ENCODE assay signal across 11 mouse cellular contexts in the genomic region with DNA sequence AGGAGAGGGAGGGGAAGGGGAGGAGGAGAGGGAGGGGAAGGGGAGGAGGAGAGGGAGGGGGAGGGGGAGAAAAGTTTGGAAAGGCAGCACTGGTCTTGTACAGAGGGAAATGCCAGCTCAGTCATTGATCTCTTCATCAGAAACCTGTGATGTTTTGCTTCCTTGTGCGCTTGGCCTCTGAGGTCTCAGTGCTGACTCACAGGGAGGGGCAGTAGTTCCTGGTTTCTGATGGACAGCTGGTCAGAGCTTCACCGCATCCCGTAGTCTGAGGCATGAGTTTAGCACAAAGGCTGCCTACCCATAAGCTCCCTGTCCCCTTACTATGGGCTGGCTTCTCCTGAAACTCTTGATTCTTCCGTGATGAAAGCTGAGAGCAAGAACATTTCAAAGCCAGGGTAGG. TPM values are rescaled to one million over a fixed set of nuclear protein-coding genes. Genes with fewer than 3 reads are reported as not detected.
DNase-seq lines count a peak whose midpoint lies in the region; ATAC-seq and TF ChIP-seq lines count a peak whose summit lies in the region.
"Had no signal": no experiment of that assay in that cellular context is flagged by ENCODE, and none has a peak within 500 bp of the region (broad histone marks: within the 10 kb centered on the region; RNA-seq: fewer than 3 reads in every experiment).

No protein-coding gene starts in this region.

- H3K9ac ChIP-seq in lung, embryonic 14.5 days: no peak overlapping the region
- H3K9ac ChIP-seq in liver, embryonic 16.5 days (ENCODE audit: low read depth, low read length): peak overlapping the region; percentile 30; the same call in 1 of the 2 replicates
- H3K9ac ChIP-seq in stomach, embryonic 16.5 days (ENCODE audit: low read length): no peak overlapping the region; the same call in 1 of the 2 replicates
- H3K9ac ChIP-seq: midbrain, embryonic 13.5 days had no signal

- no peaks in the 10 kb centered on the region for H3K9me3 ChIP-seq in lung, embryonic 14.5 days (ENCODE audit: low read depth, low read length)
- no peaks in the 10 kb centered on the region for H3K9me3 ChIP-seq in liver, embryonic 16.5 days (replicated peaks; ENCODE audit: control insufficient read depth, low read length)
- H3K9me3 ChIP-seq in stomach, embryonic 16.5 days (replicated peaks; ENCODE audit: control insufficient read depth, low read length): no peaks in the 10 kb centered on the region
- H3K9me3 ChIP-seq: midbrain, embryonic 13.5 days had no signal

- H3K4me3 ChIP-seq in lung, embryonic 14.5 days (ENCODE audit: low read depth, low read length): no peak overlapping the region
- no peak overlapping the region for H3K4me3 ChIP-seq in liver, embryonic 16.5 days (ENCODE audit: low read depth, low read length)
- no peak overlapping the region for H3K4me3 ChIP-seq in stomach, embryonic 16.5 days (replicated peaks; ENCODE audit: low read length)
- H3K4me3 ChIP-seq: midbrain, embryonic 13.5 days had no signal

- H3K27me3 ChIP-seq in lung, embryonic 14.5 days (ENCODE audit: insufficient read depth, low read length): no peaks in the 10 kb centered on the region
- no peaks in the 10 kb centered on the region for H3K27me3 ChIP-seq in liver, embryonic 16.5 days (ENCODE audit: control insufficient read depth, insufficient read depth, low read depth, low read length)
- H3K27me3 ChIP-seq in stomach, embryonic 16.5 days (ENCODE audit: control insufficient read depth, insufficient read depth, low read length): no peaks in the 10 kb centered on the region
- H3K27me3 ChIP-seq: midbrain, embryonic 13.5 days had no signal

- H3K4me1 ChIP-seq in lung, embryonic 14.5 days (ENCODE audit: insufficient read depth): no peaks in the 10 kb centered on the region
- peaks cover 19% of the 10 kb centered on the region for H3K4me1 ChIP-seq in liver, embryonic 16.5 days (ENCODE audit: control insufficient read depth, low read depth, low read length)
- no peaks in the 10 kb centered on the region for H3K4me1 ChIP-seq in stomach, embryonic 16.5 days (ENCODE audit: control insufficient read depth, insufficient read depth, low read length)
- H3K4me1 ChIP-seq: midbrain, embryonic 13.5 days had no signal

- H3K36me3 ChIP-seq in lung, embryonic 14.5 days (ENCODE audit: insufficient read depth): no peaks in the 10 kb centered on the region
- H3K36me3 ChIP-seq in liver, embryonic 16.5 days (ENCODE audit: control insufficient read depth, insufficient read depth): no peaks in the 10 kb centered on the region
- H3K36me3 ChIP-seq in stomach, embryonic 16.5 days (ENCODE audit: control insufficient read depth, insufficient read depth, low read length): no peaks in the 10 kb centered on the region
- H3K36me3 ChIP-seq: midbrain, embryonic 13.5 days had no signal

- ATAC-seq in lung, embryonic 14.5 days (ENCODE audit: insufficient read depth): no peak
- ATAC-seq in erythroblast, adult 5-6 weeks (replicated peaks; ENCODE audit: low FRiP score, poor library complexity, severe bottlenecking): peak; percentile 83
- peak; percentile 79 for ATAC-seq in liver, embryonic 16.5 days (ENCODE audit: low read depth)
- 0 out of 2 replicates have a peak, but pooled peaks have one; percentile 41 for ATAC-seq in stomach, embryonic 16.5 days (ENCODE audit: insufficient read depth, low FRiP score)
- ATAC-seq: midbrain, embryonic 13.5 days had no signal

- no peak overlapping the region for H3K4me2 ChIP-seq in lung, embryonic 14.5 days
- peak overlapping the region; percentile 44 for H3K4me2 ChIP-seq in liver, embryonic 16.5 days (ENCODE audit: low read depth, low read length)
- H3K4me2 ChIP-seq in stomach, embryonic 16.5 days (ENCODE audit: low read depth, low read length): no peak overlapping the region
- H3K4me2 ChIP-seq: midbrain, embryonic 13.5 days had no signal

- TF ChIP-seq CTCF in lung, embryonic 14.5 days (IDR thresholded peaks at IDR 0.05; ENCODE audit: low read depth): no peak

- DNase-seq in lung, embryonic 14.5 days: no peak
- DNase-seq in lung, postnatal 14 days: no peak
- no peak for DNase-seq in thymus, postnatal 0 days (ENCODE audit: low spot score)
- no peak for DNase-seq in cerebellum, adult 9-10 months
- no peak for DNase-seq in gastrocnemius, postnatal 14 days
- DNase-seq: cerebellum, adult 11 months had no signal

- 16% methylated on average over 4 of the region's 4 CpGs for WGBS in lung, embryonic 14.5 days
- WGBS in liver, embryonic 16.5 days (ENCODE audit: insufficient replicate concordance): 8% methylated on average over 4 of the region's 4 CpGs
- 15% methylated on average over 4 of the region's 4 CpGs for WGBS in stomach, embryonic 16.5 days

- intact Hi-C loops in gastrocnemius, postnatal 14 days (cut with DNase I; ENCODE audit: low total_unique reads): no loop called here

- H3K27ac ChIP-seq in lung, embryonic 14.5 days (ENCODE audit: low read depth): 0 out of 2 replicates have a peak overlapping the region, but pooled peaks have one; percentile 12
- peak overlapping the region; percentile 87 for H3K27ac ChIP-seq in liver, embryonic 16.5 days (ENCODE audit: low read length)
- peak overlapping the region; percentile 52 for H3K27ac ChIP-seq in stomach, embryonic 16.5 days (ENCODE audit: low read length)
- H3K27ac ChIP-seq: kidney, postnatal 0 days; midbrain, embryonic 13.5 days had no signal

RNA-seq across cellular contexts. Expression of a gene that starts 6.1 kb away (rescaled TPM):
- polyA plus RNA-seq in lung, embryonic 14.5 days (2014; fragmentation: Nextera tagmentation; extraction: Ambion mirVana): 6.3 and 7.2 TPM in 2 replicates
- total RNA-seq in erythroblast, adult 5-6 weeks (2015; ENCODE audit: low replicate concordance): 2.3 and 5.2 TPM in 2 replicates
- total RNA-seq in erythroblast, adult 5-6 weeks (2017; ENCODE audit: low replicate concordance): 4.4 and 6.0 TPM in 2 replicates
- polyA plus RNA-seq in liver, embryonic 16.5 days (2015; fragmentation: Nextera tagmentation; extraction: Ambion mirVana): 1.6 and 1.7 TPM in 2 replicates
- polyA plus RNA-seq in stomach, embryonic 16.5 days (2015; fragmentation: Nextera tagmentation; extraction: Ambion mirVana): 5.2 and 5.3 TPM in 2 replicates
- 1.9 and 2.2 TPM in 2 replicates for polyA plus RNA-seq in thymus, postnatal 0 days (2015; fragmentation: Nextera tagmentation; extraction: Ambion mirVana)
- 1 to 10 TPM; 2.3 to 2.8 TPM for total RNA-seq in gastrocnemius, postnatal 14 days (2021)

RNA-seq across cellular contexts. Expression of a gene that starts 9.5 kb away (rescaled TPM):
- 37.7 and 39.3 TPM in 2 replicates for polyA plus RNA-seq in lung, embryonic 14.5 days (2014; fragmentation: Nextera tagmentation; extraction: Ambion mirVana)
- total RNA-seq in erythroblast, adult 5-6 weeks (2015; ENCODE audit: low replicate concordance): 5.2 and 11.7 TPM in 2 replicates
- 5.6 and 7.1 TPM in 2 replicates for total RNA-seq in erythroblast, adult 5-6 weeks (2017; ENCODE audit: low replicate concordance)
- polyA plus RNA-seq in liver, embryonic 16.5 days (2015; fragmentation: Nextera tagmentation; extraction: Ambion mirVana): 80.5 and 82.1 TPM in 2 replicates
- 53.5 and 64.3 TPM in 2 replicates for polyA plus RNA-seq in stomach, embryonic 16.5 days (2015; fragmentation: Nextera tagmentation; extraction: Ambion mirVana)
- polyA plus RNA-seq in thymus, postnatal 0 days (2015; fragmentation: Nextera tagmentation; extraction: Ambion mirVana): 5.2 and 5.5 TPM in 2 replicates
- 100 to 1,000 TPM; 272 to 355 TPM for total RNA-seq in gastrocnemius, postnatal 14 days (2021)

RNA-seq across cellular contexts. Expression of a gene that starts 52.3 kb away (rescaled TPM):
- polyA plus RNA-seq in lung, embryonic 14.5 days (2014; fragmentation: Nextera tagmentation; extraction: Ambion mirVana): 82.5 and 89.8 TPM in 2 replicates
- 70.3 and 83.2 TPM in 2 replicates for total RNA-seq in erythroblast, adult 5-6 weeks (2015; ENCODE audit: low replicate concordance)
- 121 and 148 TPM in 2 replicates for total RNA-seq in erythroblast, adult 5-6 weeks (2017; ENCODE audit: low replicate concordance)
- 33.4 and 36.8 TPM in 2 replicates for polyA plus RNA-seq in liver, embryonic 16.5 days (2015; fragmentation: Nextera tagmentation; extraction: Ambion mirVana)
- polyA plus RNA-seq in stomach, embryonic 16.5 days (2015; fragmentation: Nextera tagmentation; extraction: Ambion mirVana): 104 and 114 TPM in 2 replicates
- 77.6 and 85.8 TPM in 2 replicates for polyA plus RNA-seq in thymus, postnatal 0 days (2015; fragmentation: Nextera tagmentation; extraction: Ambion mirVana)
- total RNA-seq in gastrocnemius, postnatal 14 days (2021): 10 to 100 TPM; 50.2 to 56.9 TPM

Comparison
In these comparisons a context has a peak if more than half of its experiments do, and no peak if none do; other contexts are left out.
1. H3K27ac ChIP-seq: peak in every context shown above with its lines; median percentile 87 in liver, embryonic 16.5 days; 52 in stomach, embryonic 16.5 days; 12 in lung, embryonic 14.5 days.